Mouse (Mus musculus): ENCODE data around the gene Akip1.

Gene Akip1

DNA sequence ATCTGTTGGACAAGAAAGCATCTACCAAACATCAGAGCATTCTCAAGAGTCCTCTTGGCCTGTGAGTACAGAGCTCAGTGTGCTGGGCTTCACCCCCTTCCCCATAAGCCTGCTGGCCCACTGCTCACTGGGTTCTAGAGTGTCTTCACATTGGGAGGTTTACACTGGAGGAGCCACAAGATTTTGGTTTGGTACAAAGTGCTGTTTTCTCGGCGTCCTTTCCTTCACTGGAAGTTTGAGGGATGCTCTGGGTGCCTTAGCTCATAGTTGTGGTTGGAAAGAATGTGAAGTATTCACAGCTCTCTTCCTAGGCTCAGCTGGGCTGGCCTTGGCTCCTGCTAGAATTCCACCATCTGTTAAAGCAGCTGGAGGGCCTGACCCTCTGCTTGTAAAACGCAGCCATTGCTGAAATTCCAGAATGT is 5.5 kb downstream of the Akip1 start:
- peak; percentile 78 for DNase-seq

DNA sequence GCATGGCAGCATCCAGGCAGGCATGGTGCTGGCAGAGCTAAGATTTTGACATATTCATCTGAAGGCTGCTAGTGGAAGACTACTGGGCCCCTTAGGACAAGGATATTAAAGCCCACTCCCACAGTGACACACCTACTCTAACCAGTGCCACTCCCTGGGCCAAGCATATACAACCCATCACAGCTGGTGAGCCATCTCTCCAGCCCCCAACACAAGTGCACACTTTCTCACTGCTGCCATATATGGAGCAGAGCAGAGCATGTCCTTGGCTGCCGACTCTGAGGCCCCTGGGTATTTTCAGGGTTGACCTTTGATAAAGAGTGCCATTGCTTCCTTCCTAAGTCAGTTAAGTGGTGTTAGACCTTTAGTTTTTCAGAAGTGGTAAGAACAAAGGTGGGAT is 6.6 kb downstream of the Akip1 start:
- no peak for DNase-seq

DNA sequence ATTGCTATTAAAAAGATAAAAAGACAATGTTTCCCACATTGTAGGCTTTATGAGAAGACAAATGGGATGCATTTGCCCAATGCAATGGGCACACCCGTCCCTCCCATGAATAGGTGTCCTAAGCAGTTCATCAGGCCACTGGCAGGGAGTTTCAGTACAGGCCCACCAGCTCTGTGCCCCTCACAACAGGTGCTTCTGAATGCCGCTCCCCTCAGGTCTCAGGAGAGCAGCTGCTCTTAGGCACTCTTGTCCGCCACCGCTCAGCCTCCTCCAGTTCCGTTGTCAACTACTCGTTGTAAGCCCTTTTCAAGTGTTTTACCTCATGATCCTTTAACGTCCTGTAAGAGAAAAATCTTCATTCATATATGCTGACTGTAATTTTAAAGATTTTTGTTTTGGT is 8.7 kb downstream of the Akip1 start:
- DNase-seq: no peak

DNA sequence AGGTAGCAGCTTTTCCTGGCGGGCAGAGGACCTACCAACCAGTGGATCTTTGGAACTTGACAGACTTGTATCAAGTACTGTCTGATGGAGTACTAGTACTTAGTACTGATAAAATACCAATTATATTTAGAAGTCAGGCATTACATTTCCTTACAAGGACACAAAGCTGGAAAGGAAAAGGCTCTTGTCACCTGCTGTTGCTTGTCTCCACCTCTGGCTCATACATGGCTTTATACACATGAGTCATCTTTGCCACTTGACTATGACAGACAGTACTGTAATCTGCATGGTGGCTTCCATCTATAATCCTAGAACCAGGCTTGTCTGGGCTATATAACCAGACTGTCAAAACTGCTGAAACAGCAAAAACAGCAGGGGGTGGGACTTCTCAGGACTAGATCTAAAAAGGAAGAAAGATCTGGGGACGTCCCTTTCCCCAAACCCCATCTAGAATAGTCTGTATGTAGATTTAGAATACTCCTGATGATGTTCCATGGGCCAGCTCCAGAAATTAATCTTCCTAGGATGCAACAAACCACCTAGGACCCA is 10.0 kb downstream of the Akip1 start:
- no peak for DNase-seq

DNA sequence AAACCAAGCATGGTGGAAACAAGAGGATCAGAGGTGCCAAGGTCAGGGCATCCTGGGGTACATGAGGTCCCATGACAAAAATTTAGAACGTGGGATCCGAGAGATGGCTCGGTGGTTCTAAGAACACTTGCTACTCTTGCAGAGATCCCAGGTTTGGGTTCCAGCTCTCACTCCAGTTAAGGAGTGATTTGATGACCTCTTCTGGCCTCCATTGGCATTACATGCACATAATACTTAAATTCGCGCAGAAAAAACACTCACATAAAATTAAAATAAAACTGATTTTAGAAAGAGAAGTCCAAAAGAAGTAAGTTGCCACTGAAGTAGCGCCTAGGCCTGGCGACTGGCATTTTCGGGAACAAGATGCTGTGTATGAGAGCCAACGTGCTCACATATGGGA is 15.8 kb downstream of the Akip1 start:
- peak; percentile 71 for DNase-seq

- DNase-seq: peak; percentile 43
These were observed 19.1 kb downstream of the Akip1 start for GRCm38 (mm10) chr7:109722618-109723017.

DNA sequence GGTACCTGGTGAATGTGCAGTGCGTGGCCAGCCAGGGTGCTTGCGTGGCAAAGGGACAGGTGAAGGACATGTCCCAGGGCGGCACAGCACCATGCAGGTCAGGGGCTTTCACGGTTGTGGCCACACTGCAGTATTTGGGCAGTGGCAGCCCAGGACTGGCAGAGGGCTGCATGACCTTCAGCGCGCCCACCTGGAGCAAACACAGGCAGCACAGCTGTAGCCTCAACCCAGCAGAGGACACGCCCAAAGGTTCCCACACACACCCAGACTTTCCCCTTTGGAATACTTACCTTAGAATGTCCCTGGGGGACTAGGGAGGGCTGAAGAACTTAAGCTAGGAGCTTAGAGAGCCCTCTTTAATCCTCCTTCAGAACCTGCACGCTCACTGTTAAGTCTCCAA is 19.6 kb downstream of the Akip1 start:
- no peak for DNase-seq

DNA sequence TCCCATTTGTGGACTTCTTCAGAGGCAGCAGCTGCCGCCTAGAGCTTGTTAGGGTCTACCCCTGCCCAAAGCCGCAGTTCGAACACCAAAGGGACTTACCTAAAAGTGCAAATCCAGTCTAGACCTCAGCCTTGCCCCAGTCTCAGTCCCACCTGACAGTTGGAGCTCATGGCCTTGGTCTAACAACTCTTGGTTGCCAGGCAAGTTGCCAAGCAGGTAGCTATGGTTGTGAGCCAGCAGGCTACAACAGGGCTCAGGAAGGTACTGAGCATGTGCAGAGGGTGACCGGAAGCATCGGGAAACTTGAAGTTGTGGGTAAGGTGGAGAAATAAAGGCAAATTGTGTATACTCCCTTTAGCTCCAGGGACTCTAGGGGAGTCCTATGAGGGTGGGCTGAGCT is 20.2 kb downstream of the Akip1 start, which contains the start of gene BC051019:
Gene BC051019 (minus strand): TSS at position 154 of the 400 bp plus-strand sequence.
- DNase-seq: no peak

- no peak for DNase-seq
These were observed 28.1 kb downstream of the Akip1 start, which contains the start of gene Ascl3 for GRCm38 (mm10) chr7:109731626-109732025. Gene Ascl3 (minus strand): TSS chr7:109731726.

- peak; percentile 77 for DNase-seq
These were observed 31.3 kb downstream of the Akip1 start for GRCm38 (mm10) chr7:109734806-109735205.

DNA sequence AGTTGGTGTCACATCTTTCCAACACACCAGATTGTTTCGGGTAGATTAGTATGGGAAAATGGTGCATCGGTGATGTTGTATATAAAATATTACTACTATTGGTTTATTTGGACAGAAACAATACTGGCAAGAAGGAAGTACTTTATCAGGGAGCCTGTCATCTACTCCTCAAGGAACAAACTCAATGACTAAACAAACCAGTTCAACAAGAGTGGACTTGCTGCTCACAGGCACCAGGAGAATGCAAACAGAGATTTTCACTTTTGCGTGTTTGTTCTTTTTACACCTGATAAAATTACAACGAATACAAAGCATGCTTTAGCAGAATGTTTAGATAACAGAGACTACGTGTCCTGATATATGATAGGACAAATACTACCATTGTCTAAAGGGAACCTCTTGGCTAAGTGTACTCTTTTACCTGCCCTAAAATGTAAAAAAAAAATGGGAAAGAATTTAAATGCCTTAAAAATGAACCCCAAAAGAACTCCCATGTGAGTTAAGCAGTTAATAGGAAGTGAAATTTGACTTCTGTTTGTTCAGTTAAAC is 36.4 kb downstream of the Akip1 start:
- no peak for DNase-seq

DNA sequence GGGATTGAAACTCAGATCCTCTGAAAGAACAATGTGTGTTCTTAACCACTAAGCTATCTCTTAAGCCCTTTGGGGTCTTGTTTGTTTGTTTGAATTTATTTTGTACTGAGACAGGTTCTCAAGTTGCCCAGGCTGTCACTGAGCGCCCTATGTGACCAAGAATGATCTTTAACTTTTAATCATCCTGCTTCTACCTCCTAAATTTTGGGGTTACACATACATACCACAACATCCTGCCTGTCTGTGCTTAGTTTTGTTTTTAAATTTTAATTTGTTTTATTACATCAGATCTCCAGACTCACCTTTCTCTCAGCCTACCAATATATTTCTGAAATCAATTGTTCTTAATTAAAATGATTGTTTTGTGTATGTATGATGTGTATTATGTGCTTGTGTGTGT is 37.6 kb downstream of the Akip1 start:
- no peak for DNase-seq

- no peak for DNase-seq
These were observed 38.2 kb downstream of the Akip1 start for GRCm38 (mm10) chr7:109741703-109742102.

DNA sequence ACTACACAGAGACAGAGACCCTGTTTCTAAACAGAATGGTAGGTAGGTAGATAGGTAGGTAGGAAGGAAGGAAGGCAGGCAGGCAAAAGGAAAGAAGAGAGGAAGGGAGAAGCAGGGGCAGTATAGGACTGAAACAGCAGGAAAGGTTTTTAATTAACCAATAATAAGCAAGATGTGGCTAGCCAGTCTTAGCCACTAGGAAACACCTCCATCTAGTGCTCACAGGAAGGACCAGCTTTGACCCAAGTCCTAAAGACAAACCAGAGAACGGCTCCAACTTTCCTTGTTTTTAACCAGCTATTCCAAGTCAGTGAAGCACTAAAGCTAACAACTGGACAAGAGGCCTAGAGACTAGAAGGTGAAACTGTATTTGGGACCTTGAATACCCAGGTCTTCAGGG is 44.3 kb downstream of the Akip1 start:
- no peak for DNase-seq

DNA sequence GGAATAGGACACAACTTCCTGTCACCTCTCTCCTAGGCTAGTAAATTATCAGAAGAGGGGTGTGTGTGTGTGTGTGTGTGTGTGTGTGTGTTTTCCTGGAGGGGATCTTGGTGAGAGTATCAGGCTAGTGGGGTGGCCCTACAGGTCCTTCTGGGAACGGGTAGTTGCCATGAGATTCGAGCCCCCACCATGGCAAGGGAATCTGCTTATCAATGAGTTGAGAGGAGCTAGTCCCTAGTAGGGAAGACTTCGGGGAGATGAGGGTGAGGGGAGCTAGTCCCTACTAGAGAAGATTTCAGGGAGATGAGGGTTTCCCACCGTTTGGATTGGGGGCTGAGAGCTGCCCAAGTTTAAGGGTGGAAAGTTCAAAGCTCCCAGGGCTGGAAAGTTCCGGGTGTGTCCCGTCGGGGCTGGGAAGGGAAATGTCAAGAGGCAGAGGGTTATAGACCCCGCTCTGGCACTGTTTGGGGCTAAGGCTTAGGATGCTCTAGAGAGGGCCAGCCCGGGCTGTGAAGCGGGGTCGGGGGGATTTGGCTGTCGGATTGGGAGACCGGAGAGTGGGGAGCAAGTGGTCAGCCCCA is 48.0 kb downstream of the Akip1 start:
- DNase-seq: peak; percentile 32

GRCm38 (mm10) chr7:109752008-109752925 is 48.8 kb downstream of the Akip1 start, which contains the start of gene Tmem9b:
Gene Tmem9b (minus strand): TSS chr7:109752875.
- peak; percentile 91 for DNase-seq

GRCm38 (mm10) chr7:109754034-109754433 is 50.5 kb downstream of the Akip1 start:
- no peak for DNase-seq

GRCm38 (mm10) chr7:109756291-109756690 is 52.8 kb downstream of the Akip1 start:
- no peak for DNase-seq

All from kidney, postnatal 10 days (tissue).